Mouse (Mus musculus): ENCODE measurements at regions not wholly inside any gene's neighbourhood (a gene's known extent, or its start where the extent isn't known, plus 50 kb on each side); places are given as distances from the start of the nearest gene placed in this dataset.

DNA sequence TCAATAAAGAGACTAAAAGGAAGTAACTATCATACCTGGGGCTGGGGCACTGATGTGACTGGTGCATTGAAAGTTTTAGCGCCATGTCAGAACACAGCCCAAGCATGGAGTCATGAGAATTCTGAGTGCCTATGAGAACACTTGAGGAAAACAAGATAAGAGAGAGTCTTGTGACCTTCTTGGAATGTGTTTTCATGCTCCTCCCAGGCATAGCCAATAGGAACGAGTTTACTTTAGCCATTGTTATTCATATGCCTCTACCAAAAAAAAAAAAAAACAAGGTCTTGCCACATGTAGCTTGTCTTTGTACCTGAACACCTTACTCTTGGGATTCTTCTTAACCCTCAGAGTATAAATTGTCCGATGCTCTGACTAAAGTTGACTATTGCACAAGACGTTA, 214.6 kb upstream of the Atp2b1 start:
- no peak overlapping the region for H3K27ac ChIP-seq (ENCODE audit: insufficient read depth, low read length)
- no peaks in the 10 kb centered on the region; the same call in 1 of the 2 replicates for H3K4me1 ChIP-seq (ENCODE audit: control insufficient read depth, insufficient read depth, low read length)
- H3K4me3 ChIP-seq (ENCODE audit: insufficient read depth, low read length), result no peak overlapping the region
- TF ChIP-seq POLR2A (IDR thresholded peaks at IDR 0.05; ENCODE audit: low read depth, low read length) (no peak), CTCF (IDR thresholded peaks at IDR 0.05; ENCODE audit: borderline replicate concordance, insufficient read depth, low read length) (no peak)

DNA sequence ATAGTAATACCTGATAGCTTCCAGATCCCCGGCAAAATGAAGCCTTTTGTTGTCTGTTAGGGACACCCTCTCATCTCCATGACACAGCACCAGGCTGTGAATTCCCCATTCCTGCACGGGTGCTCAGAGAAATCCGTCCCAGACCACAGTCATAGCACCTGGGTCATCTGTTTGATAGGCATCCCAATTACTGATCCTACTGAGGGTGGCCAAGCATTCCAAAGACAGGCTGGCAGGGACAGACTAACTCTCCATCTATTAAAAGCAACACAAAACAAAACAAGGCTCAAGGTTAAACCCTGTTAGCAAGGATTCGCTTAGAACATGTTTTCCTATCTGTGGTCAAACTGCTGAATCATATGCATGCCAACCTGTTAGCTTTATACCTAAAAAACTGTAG, 213.8 kb upstream of the Atp2b1 start:
- Histone ChIP-seq H3K27ac (ENCODE audit: insufficient read depth, low read length) (no peak overlapping the region), H3K4me3 (ENCODE audit: insufficient read depth, low read length) (no peak overlapping the region), H3K4me1 (ENCODE audit: control insufficient read depth, insufficient read depth, low read length) (no peaks in the 10 kb centered on the region; the same call in 1 of the 2 replicates)
- TF ChIP-seq POLR2A (IDR thresholded peaks at IDR 0.05; ENCODE audit: low read depth, low read length) (no peak), CTCF (IDR thresholded peaks at IDR 0.05; ENCODE audit: borderline replicate concordance, insufficient read depth, low read length) (no peak)

- no peak for TF ChIP-seq POLR2A (IDR thresholded peaks at IDR 0.05; ENCODE audit: low read depth, low read length)
- no peak for TF ChIP-seq CTCF (IDR thresholded peaks at IDR 0.05; ENCODE audit: borderline replicate concordance, insufficient read depth, low read length)
- Histone ChIP-seq H3K4me3 (ENCODE audit: insufficient read depth, low read length) (no peak overlapping the region), H3K27ac (ENCODE audit: insufficient read depth, low read length) (peak overlapping the region; percentile 32), H3K4me1 (ENCODE audit: control insufficient read depth, insufficient read depth, low read length) (no peaks in the 10 kb centered on the region)
Observed at GRCm38 (mm10) chr10:98701285-98701684, 212.9 kb upstream of the Atp2b1 start.

DNA sequence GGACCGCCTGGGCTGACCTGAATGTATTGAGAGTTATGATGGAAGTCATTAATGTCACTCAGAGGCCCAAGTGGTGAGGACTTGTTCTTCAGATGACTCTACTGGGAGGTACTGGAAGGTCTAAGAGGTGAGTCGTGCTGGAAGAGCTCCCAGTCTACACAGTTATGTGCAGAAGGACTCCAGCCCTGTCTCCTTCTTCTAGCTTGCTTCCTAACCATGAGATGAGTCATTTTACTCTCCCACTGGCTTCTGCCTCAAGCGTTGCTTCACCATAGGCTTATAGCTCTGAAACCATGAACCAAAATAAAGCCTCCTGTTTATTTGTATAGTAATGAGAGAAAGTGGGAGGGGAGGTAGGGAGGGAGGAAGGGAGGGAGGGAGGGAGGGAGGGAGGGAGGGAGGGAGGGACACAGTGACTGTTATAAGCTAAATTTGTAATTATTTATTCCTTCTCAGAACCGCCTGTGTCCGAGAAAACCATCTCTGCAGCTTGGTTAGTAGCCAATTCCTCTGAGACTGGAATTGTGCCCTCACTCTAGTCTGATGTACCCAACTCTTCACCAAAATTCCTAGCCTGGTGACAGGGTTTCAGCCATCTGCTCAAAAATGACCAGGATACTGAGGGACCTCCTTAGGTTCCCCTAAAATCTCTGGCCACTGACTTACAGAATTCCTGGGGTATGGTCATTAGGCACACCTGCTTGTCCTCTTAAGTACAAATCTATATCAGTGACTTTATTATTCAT, 211.6 kb upstream of the Atp2b1 start:
- H3K4me3 ChIP-seq (ENCODE audit: insufficient read depth, low read length), result no peak overlapping the region
- peak overlapping the region; percentile 30 for H3K27ac ChIP-seq (ENCODE audit: insufficient read depth, low read length)
- TF ChIP-seq CTCF (IDR thresholded peaks at IDR 0.05; ENCODE audit: borderline replicate concordance, insufficient read depth, low read length) (no peak), POLR2A (IDR thresholded peaks at IDR 0.05; ENCODE audit: low read depth, low read length) (no peak)
- H3K4me1 ChIP-seq (ENCODE audit: control insufficient read depth, insufficient read depth, low read length), result no peaks in the 10 kb centered on the region

GRCm38 (mm10) chr10:98703642-98704293, 210.4 kb upstream of the Atp2b1 start:
- H3K4me1 ChIP-seq (ENCODE audit: control insufficient read depth, insufficient read depth, low read length), result no peaks in the 10 kb centered on the region
- H3K27ac ChIP-seq (ENCODE audit: insufficient read depth, low read length), result no peak overlapping the region
- TF ChIP-seq POLR2A (IDR thresholded peaks at IDR 0.05; ENCODE audit: low read depth, low read length) (no peak), CTCF (IDR thresholded peaks at IDR 0.05; ENCODE audit: borderline replicate concordance, insufficient read depth, low read length) (no peak)
- H3K4me3 ChIP-seq (ENCODE audit: insufficient read depth, low read length), result no peak overlapping the region

DNA sequence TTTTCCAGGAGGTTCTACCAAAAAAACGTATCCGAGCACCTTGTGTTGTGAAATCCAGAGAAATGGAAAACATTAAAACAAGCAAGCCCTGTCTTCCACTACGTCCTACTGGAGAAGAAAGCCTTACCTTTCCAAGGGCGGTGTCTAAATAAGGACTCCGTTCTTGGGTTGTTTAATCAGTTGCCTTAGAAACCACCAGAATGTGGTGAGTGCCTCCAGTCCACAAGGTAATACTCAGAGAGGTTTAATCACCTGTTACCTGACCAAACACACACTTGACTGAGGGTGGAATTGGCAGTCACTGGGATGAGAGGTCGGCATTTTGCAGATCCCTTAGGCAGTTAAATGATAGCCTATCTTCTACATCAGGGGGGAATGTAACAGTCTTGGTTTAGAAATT, 209.6 kb upstream of the Atp2b1 start:
- Histone ChIP-seq H3K27ac (ENCODE audit: insufficient read depth, low read length) (no peak overlapping the region), H3K4me1 (ENCODE audit: control insufficient read depth, insufficient read depth, low read length) (no peaks in the 10 kb centered on the region), H3K4me3 (ENCODE audit: insufficient read depth, low read length) (no peak overlapping the region)
- TF ChIP-seq POLR2A (IDR thresholded peaks at IDR 0.05; ENCODE audit: low read depth, low read length), result no peak
- TF ChIP-seq CTCF (IDR thresholded peaks at IDR 0.05; ENCODE audit: borderline replicate concordance, insufficient read depth, low read length), result no peak

DNA sequence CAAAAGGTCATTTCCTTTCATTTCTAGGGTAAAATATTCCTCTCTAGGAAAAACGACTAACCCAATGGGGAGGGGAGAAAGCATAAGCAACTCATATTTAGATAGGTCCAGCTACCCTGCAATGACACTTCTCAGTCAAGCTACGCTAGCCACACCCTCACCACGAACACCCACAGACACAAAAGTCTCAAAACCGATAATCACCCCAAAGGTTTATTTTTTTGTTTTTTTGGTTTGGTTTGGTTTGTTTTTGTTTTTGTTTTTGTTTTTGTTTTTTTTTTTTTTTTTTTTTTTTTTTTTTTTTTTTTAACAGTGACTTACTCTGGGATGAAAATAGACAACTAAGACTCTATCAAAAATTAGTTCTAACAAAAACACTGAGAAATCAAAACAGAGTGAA, 196.3 kb upstream of the Atp2b1 start:
- Histone ChIP-seq H3K27ac (ENCODE audit: insufficient read depth, low read length) (no peak overlapping the region), H3K4me3 (ENCODE audit: insufficient read depth, low read length) (no peak overlapping the region), H3K4me1 (ENCODE audit: control insufficient read depth, insufficient read depth, low read length) (no peaks in the 10 kb centered on the region)
- TF ChIP-seq POLR2A (IDR thresholded peaks at IDR 0.05; ENCODE audit: low read depth, low read length), result no peak
- no peak for TF ChIP-seq CTCF (IDR thresholded peaks at IDR 0.05; ENCODE audit: borderline replicate concordance, insufficient read depth, low read length)

GRCm38 (mm10) chr10:98718706-98719105, 195.5 kb upstream of the Atp2b1 start:
- H3K27ac ChIP-seq (ENCODE audit: insufficient read depth, low read length), result no peak overlapping the region
- H3K4me3 ChIP-seq (ENCODE audit: insufficient read depth, low read length), result no peak overlapping the region
- H3K4me1 ChIP-seq (ENCODE audit: control insufficient read depth, insufficient read depth, low read length), result no peaks in the 10 kb centered on the region
- TF ChIP-seq POLR2A (IDR thresholded peaks at IDR 0.05; ENCODE audit: low read depth, low read length) (no peak), CTCF (IDR thresholded peaks at IDR 0.05; ENCODE audit: borderline replicate concordance, insufficient read depth, low read length) (no peak)

DNA sequence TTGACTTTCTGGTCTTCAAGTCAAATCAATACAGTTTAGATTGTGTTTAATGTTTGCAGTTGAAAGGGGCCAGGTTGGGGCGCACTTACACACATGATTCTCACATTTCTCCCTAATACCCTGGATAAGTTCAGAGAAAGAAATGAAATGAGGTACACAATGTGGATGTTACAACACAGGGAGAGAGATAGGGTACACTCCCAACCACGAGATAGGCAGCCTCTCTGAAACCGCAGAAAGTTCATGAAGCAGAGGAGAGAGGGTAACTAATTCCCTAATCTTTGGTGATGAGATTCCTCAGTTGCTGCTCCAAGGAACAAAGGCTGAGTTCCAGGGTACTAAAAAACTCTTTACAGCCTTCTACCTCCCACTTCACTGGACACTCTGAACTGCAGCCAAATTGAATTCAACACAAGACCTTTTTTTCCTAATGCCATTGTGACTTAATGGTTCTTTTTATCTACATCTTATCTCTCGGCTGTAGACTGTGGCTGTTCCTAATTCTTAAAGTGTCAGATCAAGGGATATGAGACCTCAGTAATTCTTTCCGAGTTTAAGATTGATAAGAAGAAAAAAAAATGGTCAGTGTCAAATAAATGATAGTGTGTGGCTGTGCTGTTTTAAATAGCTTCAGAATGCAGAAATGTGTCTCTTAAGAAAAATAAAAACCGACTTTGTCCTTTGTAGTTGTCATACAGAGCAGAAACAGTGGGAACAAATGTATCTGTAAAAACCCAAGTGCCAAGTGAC, 193.8 kb upstream of the Atp2b1 start:
- H3K4me3 ChIP-seq (ENCODE audit: insufficient read depth, low read length), result no peak overlapping the region
- H3K27ac ChIP-seq (ENCODE audit: insufficient read depth, low read length), result no peak overlapping the region
- H3K4me1 ChIP-seq (ENCODE audit: control insufficient read depth, insufficient read depth, low read length), result no peaks in the 10 kb centered on the region
- TF ChIP-seq POLR2A (IDR thresholded peaks at IDR 0.05; ENCODE audit: low read depth, low read length) (no peak), CTCF (IDR thresholded peaks at IDR 0.05; ENCODE audit: borderline replicate concordance, insufficient read depth, low read length) (no peak)

GRCm38 (mm10) chr10:98725110-98725509, 189.1 kb upstream of the Atp2b1 start:
- no peaks in the 10 kb centered on the region for H3K4me1 ChIP-seq (ENCODE audit: control insufficient read depth, insufficient read depth, low read length)
- no peak for TF ChIP-seq POLR2A (IDR thresholded peaks at IDR 0.05; ENCODE audit: low read depth, low read length)
- no peak for TF ChIP-seq CTCF (IDR thresholded peaks at IDR 0.05; ENCODE audit: borderline replicate concordance, insufficient read depth, low read length)
- H3K4me3 ChIP-seq (ENCODE audit: insufficient read depth, low read length), result no peak overlapping the region
- no peak overlapping the region for H3K27ac ChIP-seq (ENCODE audit: insufficient read depth, low read length)

All from embryonic fibroblast, embryonic 13.5 days (primary cell).